Mouse (Mus musculus) midbrain, embryonic 13.5 days (tissue): Measurements from ENCODE around the gene Paf1. TPM values are rescaled to one million over a fixed set of nuclear protein-coding genes. Genes with fewer than 3 reads are reported as not detected.

Experiments used
- ATAC-seq: fragments of 200-750 bp; cut with Nextera tagmentation; 2 replicates; pipeline ENCODE4 v1.8.0; 2017; ENCODE audit warnings: mild to moderate bottlenecking, moderate TSS enrichment, moderate library complexity
- H3K27ac ChIP-seq: fragments of 300-500 bp; sonication (generic); 2 replicates; pipeline ENCODE4 v1.5.1; 2015; ENCODE audit warnings: inconsistent platforms, mild to moderate bottlenecking, moderate library complexity
- H3K27me3 ChIP-seq: fragments of 300-500 bp; sonication (generic); 2 replicates; pipeline ENCODE4 v1.6.1; 2015; ENCODE audit warnings: mild to moderate bottlenecking, inconsistent platforms
- H3K36me3 ChIP-seq: fragments of 300-500 bp; sonication (generic); 2 replicates; pipeline ENCODE4 v1.6.1; 2015; ENCODE audit warnings: mild to moderate bottlenecking, inconsistent platforms
- H3K4me1 ChIP-seq: fragments of 300-500 bp; sonication (generic); replicated peaks from 2 replicates; pipeline ENCODE4 v1.6.1; 2015; ENCODE audit warnings: inconsistent platforms
- H3K4me2 ChIP-seq: fragments of 300-500 bp; sonication (generic); replicated peaks from 2 replicates; pipeline ENCODE4 v1.6.1; 2015; ENCODE audit warnings: moderate library complexity, mild to moderate bottlenecking, inconsistent platforms
- H3K4me3 ChIP-seq: fragments of 300-500 bp; sonication (generic); replicated peaks from 2 replicates; pipeline ENCODE4 v1.5.1; 2015; ENCODE audit warnings: mild to moderate bottlenecking, inconsistent platforms
- H3K9ac ChIP-seq: fragments of 300-500 bp; sonication (generic); replicated peaks from 2 replicates; pipeline ENCODE4 v1.6.1; 2015; ENCODE audit warnings: mild to moderate bottlenecking, inconsistent platforms
- H3K9me3 ChIP-seq: fragments of 300-500 bp; sonication (generic); 2 replicates; pipeline ENCODE4 v1.6.1; 2016; ENCODE audit warnings: mild to moderate bottlenecking, inconsistent platforms
- WGBS: fragments of 180-500 bp; shearing (Covaris S2); methylation state at CpG from one replicate; pipeline ENCODE4 v1.1.7; 2015; 5-methylcytosine and 5-hydroxymethylcytosine counted together
- polyA plus RNA-seq: library from polyadenylated mRNA; unstranded; fragments of >200 nt; fragmentation: Nextera tagmentation; extraction: Ambion mirVana; gene quantifications from 2 replicates; pipeline ENCODE4 v1.2.1, GENCODE M21; 2015

Gene Paf1
- polyA plus RNA-seq, 1 experiment from 2014 or later = 97.9 TPM

DNA sequence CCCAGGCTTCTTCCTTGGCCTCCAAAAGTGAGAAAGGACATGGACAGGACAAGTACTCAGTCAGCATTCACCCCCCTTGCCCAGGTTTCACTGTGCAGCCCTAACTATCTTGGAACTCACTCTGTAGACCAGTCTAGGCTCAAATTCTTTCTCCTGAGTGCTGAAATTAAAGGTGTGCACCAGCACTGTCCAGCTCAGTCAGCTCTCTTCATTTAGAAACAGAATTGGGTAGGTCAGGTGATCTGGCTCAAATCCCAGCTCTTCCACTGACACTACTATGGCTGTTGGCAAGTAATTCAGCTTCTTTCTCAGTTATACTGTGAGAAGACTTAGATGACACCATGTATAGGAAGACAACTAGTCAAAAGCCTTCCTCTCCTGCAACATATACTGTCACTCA lies 35.0 kb downstream of the Paf1 start:
- Histone ChIP-seq H3K4me2 (no peak overlapping the region), H3K4me1 (peaks cover 20% of the 10 kb centered on the region), H3K9ac (no peak overlapping the region), H3K9me3 (no peaks in the 10 kb centered on the region), H3K27me3 (no peaks in the 10 kb centered on the region), H3K36me3 (peaks cover 24% of the 10 kb centered on the region), H3K27ac (no peak overlapping the region), H3K4me3 (no peak overlapping the region)
- ATAC-seq = no peak

DNA sequence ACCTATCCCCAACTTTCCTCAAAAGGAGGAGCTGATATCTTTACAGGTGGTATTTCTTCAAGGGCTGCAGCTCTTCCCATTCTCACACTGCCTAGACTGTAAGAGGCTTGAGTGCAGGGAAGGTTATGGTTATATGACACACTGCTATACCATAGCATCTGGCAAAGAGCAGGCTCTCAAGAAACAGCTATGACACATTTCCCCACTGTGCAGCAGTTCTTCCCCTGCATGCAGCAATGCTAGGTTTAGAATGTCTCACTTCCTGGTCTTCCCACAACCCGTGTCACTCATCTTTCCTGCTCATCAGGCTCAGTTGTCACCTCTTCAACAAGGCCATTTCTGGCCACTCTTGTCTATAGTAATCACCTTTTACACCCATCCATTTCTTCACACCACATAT lies 37.8 kb downstream of the Paf1 start:
- Histone ChIP-seq H3K9me3 (no peaks in the 10 kb centered on the region), H3K27me3 (no peaks in the 10 kb centered on the region), H3K27ac (no peak overlapping the region), H3K4me1 (peaks cover 48% of the 10 kb centered on the region), H3K4me2 (no peak overlapping the region), H3K9ac (no peak overlapping the region), H3K36me3 (0 out of 2 replicates have a peak, but pooled peaks cover 19% of the 10 kb centered on the region), H3K4me3 (no peak overlapping the region)
- ATAC-seq = no peak
- 87% methylated on average over 1 of the region's 1 CpGs for WGBS

DNA sequence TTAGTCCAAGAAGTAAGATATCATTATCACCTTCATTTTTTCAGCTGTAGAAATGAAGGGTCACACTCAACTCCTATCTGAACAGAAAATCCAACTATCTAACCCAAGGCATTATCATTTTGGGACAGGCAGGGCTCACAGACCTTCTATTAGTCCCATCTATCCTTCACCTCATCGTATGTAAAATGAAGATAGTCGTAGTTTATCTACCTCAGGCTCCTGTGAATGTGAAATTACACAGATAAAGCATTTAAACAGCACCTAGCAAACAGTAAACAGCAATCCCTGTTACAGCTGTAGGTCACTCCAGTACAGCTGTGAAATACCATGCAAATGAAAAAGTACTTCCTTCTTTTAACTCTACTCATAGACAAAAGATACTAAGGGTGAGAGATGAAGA lies 39.5 kb downstream of the Paf1 start:
- no peaks in the 10 kb centered on the region for H3K27me3 ChIP-seq
- no peak overlapping the region for H3K4me2 ChIP-seq
- H3K27ac ChIP-seq = no peak overlapping the region
- no peak overlapping the region for H3K4me3 ChIP-seq
- ATAC-seq = no peak
- H3K9ac ChIP-seq = no peak overlapping the region
- H3K4me1 ChIP-seq = peaks cover 52% of the 10 kb centered on the region
- H3K36me3 ChIP-seq = 0 out of 2 replicates have a peak, but pooled peaks cover 19% of the 10 kb centered on the region
- H3K9me3 ChIP-seq = no peaks in the 10 kb centered on the region
- WGBS = 97% methylated on average over 2 of the region's 2 CpGs

DNA sequence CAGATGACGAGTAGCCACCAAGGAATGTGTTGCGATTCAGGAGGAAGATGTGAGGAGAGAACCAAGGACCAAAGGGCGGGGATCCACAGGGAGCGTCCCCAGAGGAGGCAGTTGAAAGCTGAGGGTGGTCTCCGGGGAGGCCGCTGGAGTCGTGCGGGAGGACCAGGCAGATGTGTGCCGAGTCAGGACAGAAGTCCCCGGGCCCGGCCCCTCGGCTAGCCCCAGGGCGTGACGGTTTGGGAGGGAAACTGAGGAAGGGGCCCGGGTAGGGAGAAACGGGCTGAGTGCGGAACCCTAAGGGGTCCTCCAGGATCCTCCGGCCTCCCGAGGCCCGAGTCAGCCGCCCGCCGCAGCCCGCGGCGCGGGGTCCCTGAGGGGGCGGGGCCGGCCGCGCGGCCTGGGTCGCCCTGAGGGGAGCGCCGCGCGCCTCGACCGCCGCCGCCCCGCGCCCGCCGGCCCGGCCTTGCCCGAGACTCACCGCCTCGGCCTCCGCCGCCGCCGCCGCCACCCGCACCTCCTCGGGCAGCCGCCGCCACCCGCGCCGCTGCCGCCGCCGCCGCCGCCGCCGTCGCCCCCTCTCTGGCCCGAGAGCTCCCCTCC lies 43.0 kb downstream of the Paf1 start:
- under 1% methylated on average over 34 of the region's 70 CpGs for WGBS
- Histone ChIP-seq H3K4me1 (peaks cover 54% of the 10 kb centered on the region), H3K9ac (peak overlapping the region; percentile 97), H3K36me3 (0 out of 2 replicates have a peak, but pooled peaks cover 16% of the 10 kb centered on the region), H3K27me3 (no peaks in the 10 kb centered on the region), H3K9me3 (no peaks in the 10 kb centered on the region), H3K4me3 (peak overlapping the region; percentile 95), H3K27ac (peak overlapping the region; percentile 74), H3K4me2 (peak overlapping the region; percentile 87)
- peak; percentile 65 for ATAC-seq

DNA sequence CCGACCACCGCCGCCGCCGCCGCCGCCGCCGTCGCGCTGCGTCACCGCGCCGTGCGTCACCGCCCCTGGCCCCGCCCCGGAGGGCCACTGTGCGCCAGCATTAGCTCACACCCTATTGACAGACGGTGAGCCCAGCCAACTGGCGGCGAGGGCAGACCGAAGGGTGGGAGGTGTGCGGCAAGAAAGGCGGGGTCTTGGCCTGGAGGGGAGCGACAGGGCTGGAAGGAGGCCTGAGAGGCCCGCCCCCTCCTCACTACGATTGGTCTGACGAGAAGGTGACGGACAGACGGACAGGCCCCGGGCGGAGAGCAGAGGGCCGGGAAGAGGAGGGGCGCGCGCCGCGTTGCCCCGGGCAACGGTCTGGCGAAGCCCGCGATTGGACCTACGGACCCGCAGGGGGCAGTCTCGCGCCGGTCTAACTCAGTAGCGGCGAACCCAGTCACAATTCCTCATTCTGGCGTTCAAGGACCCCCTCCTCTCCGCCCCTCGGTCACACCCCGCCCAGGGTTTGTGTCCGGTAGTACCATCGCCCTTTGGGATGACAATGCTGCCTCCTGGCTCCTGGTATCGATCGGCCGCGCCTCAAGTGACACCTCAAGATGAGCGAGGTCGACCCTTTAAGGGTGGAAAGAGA lies 43.6 kb downstream of the Paf1 start:
- Histone ChIP-seq H3K4me3 (peak overlapping the region; percentile 95), H3K9me3 (no peaks in the 10 kb centered on the region), H3K27me3 (no peaks in the 10 kb centered on the region), H3K4me1 (peaks cover 51% of the 10 kb centered on the region), H3K36me3 (0 out of 2 replicates have a peak, but pooled peaks cover 12% of the 10 kb centered on the region), H3K9ac (peak overlapping the region; percentile 97), H3K4me2 (peak overlapping the region; percentile 62), H3K27ac (peak overlapping the region; percentile 74)
- under 1% methylated on average over 49 of the region's 64 CpGs for WGBS
- peak; percentile 99 for ATAC-seq

DNA sequence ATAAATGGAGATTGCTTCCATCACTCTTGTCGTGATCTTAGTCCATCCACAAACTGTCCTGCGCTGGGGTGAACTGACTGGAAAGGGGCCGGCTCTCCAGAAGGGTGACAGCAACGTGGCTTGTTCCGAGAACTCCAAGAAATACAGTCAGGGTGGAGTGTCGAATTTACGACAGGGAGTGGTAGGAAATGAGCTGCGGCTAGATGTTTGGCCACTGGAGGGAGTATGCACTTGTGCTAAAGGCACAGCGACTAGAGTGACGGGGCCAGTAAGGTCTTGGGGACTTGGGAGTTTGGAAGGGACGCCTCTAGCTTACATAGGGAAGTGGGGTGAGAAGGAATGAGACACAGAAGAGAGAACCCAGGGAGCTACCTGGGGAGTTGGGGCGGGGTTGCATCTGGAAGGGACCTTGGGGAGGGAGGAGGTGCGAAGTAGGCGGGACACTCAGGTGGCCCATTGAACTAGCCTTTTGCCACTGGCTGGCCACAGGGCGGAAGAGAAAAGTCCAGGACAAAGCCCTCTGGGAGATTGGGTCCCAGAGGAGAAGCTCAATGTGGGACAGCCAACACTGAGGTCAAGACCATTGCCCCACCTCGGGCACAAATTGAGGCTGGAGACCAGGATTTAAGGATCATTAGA lies 44.3 kb downstream of the Paf1 start, which contains the start of gene Gmfg:
Gene Gmfg, plus strand, starts transcription at position 516 of the 639 bp plus-strand sequence.
- Histone ChIP-seq H3K27me3 (no peaks in the 10 kb centered on the region), H3K36me3 (0 out of 2 replicates have a peak, but pooled peaks cover 9% of the 10 kb centered on the region), H3K9me3 (no peaks in the 10 kb centered on the region), H3K27ac (peak within 1 kb of the TSS; percentile 70), H3K4me1 (peaks cover 44% of the 10 kb centered on the region), H3K9ac (peak within 1 kb of the TSS; percentile 53), H3K4me3 (peak within 1 kb of the TSS; percentile 95), H3K4me2 (peak within 1 kb of the TSS; percentile 62)
- 3% methylated on average over 16 of the region's 16 CpGs for WGBS
- ATAC-seq = peak; percentile 17; the same call in 1 of the 2 replicates

DNA sequence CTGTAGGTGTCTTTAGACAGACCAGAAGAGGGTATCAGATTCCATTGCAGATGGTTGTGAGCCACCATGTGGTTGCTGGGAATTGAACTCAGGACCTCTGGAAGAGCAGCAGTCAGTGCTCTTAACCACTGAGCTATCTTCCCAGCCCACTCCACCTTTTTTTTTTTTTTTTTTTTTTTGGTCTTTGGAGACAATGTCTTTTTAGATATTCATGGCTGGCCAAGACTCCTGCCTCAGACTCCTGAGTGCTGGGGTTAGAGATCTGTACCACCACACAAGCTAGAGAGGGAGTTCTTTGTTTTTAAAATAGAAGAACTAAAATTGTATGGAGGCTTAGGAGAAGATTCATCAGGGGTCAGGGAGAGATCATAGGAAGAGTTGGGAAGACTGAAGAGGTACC lies 45.2 kb downstream of the Paf1 start:
- Histone ChIP-seq H3K36me3 (0 out of 2 replicates have a peak, but pooled peaks cover 4% of the 10 kb centered on the region), H3K9me3 (no peaks in the 10 kb centered on the region), H3K27me3 (no peaks in the 10 kb centered on the region), H3K4me3 (no peak overlapping the region), H3K4me2 (no peak overlapping the region), H3K27ac (no peak overlapping the region), H3K9ac (no peak overlapping the region), H3K4me1 (peaks cover 35% of the 10 kb centered on the region)
- ATAC-seq = no peak

DNA sequence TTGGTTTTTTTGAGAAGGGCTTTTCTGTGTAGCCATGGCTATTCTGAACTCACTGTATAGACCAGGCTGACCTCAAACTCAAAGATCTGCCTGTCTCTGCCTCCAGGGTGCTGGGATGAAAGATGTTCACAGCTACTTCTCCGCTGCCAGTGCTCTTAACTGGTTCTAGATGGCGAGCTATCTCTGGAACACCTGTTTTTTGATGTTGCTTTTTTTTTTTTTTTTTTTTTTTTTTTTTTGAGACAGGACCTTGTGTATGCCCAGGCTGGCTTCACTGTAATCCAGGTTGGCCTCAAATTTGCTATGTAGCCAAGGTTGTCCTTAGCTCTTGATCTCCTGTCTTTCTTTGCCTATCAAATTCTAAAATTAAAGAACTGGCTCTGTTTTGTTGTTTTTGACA lies 46.0 kb downstream of the Paf1 start:
- Histone ChIP-seq H3K27ac (no peak overlapping the region), H3K4me1 (peaks cover 27% of the 10 kb centered on the region), H3K4me3 (no peak overlapping the region), H3K4me2 (no peak overlapping the region), H3K36me3 (no peaks in the 10 kb centered on the region), H3K9me3 (no peaks in the 10 kb centered on the region), H3K9ac (no peak overlapping the region), H3K27me3 (no peaks in the 10 kb centered on the region)
- no peak for ATAC-seq
- WGBS = 84% methylated on average over 2 of the region's 2 CpGs

DNA sequence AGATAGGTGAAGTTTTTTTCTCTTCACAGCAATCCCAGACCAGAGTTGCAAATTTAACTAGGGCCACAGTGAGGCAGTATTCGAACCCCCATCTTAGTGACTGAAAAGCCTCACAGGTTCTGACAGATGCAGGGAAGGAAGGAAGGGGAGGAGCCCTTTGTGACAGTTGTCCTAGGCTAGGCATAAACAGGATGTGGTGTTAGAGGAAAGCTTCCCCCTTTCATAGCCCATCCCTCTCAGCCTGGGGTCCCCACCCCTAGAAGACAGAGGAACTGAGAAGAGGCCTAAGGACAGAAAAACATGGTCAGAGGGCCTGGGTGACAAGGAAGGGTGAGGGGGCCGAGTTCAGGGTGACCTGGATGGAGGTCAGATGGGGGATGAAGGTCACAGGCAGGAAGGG lies 48.0 kb downstream of the Paf1 start:
- Histone ChIP-seq H3K36me3 (no peaks in the 10 kb centered on the region), H3K4me1 (peaks cover 8% of the 10 kb centered on the region; the same call in 1 of the 2 replicates), H3K9ac (no peak overlapping the region), H3K27me3 (peaks cover 4% of the 10 kb centered on the region), H3K4me3 (no peak overlapping the region), H3K27ac (no peak overlapping the region), H3K9me3 (no peaks in the 10 kb centered on the region), H3K4me2 (no peak overlapping the region)
- ATAC-seq = no peak
- WGBS = 46% methylated on average over 2 of the region's 2 CpGs

DNA sequence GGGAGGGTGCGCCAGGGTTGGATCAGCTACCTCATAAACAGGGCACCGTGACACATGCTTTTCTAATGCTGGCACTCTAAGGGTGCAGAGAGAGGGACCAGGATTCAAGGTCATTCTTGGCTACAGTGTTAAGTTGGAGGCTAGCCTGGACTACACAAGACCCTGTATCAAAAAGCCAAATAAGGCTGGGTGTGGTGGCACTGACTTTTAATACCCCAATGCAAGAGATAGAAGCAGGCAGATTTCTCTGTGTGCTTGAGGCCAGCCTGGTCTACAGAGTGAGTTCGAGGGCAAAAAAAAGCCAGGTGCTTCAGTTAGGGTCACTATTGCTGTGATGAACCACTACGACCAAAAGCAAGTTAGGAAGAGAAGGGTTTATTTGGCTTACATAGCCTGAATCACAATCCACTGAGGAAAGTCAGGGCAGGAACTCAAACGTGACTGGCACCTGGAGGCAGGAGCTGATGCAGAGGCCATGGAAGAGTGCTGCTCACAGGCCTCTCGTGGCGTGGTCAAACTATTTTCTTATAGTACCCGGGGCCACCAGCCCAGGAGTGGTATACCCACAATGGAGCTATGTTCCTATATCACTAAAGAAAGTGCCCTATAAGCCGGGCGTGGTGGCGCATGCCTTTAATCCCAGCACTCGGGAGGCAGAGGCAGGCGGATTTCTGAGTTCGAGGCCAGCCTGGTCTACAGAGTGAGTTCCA lies 49.2 kb downstream of the Paf1 start:
- WGBS = 93% methylated on average over 14 of the region's 14 CpGs
- H3K9ac ChIP-seq = no peak overlapping the region
- H3K4me2 ChIP-seq = no peak overlapping the region
- H3K27me3 ChIP-seq = peaks cover 8% of the 10 kb centered on the region
- no peak overlapping the region for H3K4me3 ChIP-seq
- no peak for ATAC-seq
- H3K9me3 ChIP-seq = no peaks in the 10 kb centered on the region
- H3K4me1 ChIP-seq = peaks cover 9% of the 10 kb centered on the region
- no peaks in the 10 kb centered on the region for H3K36me3 ChIP-seq
- H3K27ac ChIP-seq = no peak overlapping the region

DNA sequence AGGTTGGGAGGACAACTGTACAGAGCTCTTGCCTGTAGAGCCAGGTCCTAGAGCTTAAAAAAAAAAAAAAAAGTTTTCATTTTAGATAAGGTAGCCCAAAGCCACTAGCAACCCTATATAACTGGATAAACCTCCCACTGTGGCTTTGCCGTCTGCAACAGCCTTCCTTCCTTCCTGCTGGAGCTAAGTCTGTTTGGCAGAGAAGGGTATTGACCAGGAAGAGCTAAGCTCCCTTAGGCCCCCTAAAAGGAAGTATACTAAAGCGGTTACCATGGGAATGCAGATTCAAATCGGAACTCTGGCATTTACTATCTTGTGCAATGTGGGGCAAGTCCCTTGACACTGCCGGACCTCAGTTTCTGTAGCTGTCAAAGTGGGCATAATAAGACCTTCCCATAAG lies 49.9 kb downstream of the Paf1 start:
- ATAC-seq = no peak
- no peaks in the 10 kb centered on the region for H3K36me3 ChIP-seq

More for the DNA sequence above, 49.9 kb downstream of the Paf1 start:
- no peak overlapping the region for H3K4me3 ChIP-seq
- H3K27ac ChIP-seq = no peak overlapping the region
- no peak overlapping the region for H3K4me2 ChIP-seq
- H3K4me1 ChIP-seq = peaks cover 9% of the 10 kb centered on the region
- H3K27me3 ChIP-seq = peaks cover 8% of the 10 kb centered on the region
- H3K9ac ChIP-seq = no peak overlapping the region
- H3K9me3 ChIP-seq = no peaks in the 10 kb centered on the region
- 37% methylated on average over 4 of the region's 4 CpGs for WGBS
